Mouse (Mus musculus) bone marrow, adult 2 months (tissue): ENCODE results near the gene Spock1. TPM values are rescaled to one million over a fixed set of nuclear protein-coding genes. Genes with fewer than 3 reads are reported as not detected.
"Not testable (repeated sequence)": the region's sequence is repeated elsewhere in the genome, so short reads cannot be mapped to it uniquely, and the experiment has no call there.

Experiments used
- H3K27ac ChIP-seq: fragments of 200-500 bp; 2 replicates; pipeline ENCODE4 v1.5.1; 2012; ENCODE audit warnings: low read depth, mild to moderate bottlenecking, control low read depth, inconsistent platforms, low read length; ENCODE audit not compliant: control insufficient read depth, poor library complexity, insufficient read depth
- H3K4me1 ChIP-seq: fragments of 200-500 bp; 2 replicates; pipeline ENCODE4 v1.6.1; 2011; ENCODE audit warnings: low read length; ENCODE audit not compliant: control insufficient read depth, insufficient read depth
- H3K4me3 ChIP-seq: fragments of 200-500 bp; replicated peaks from 2 replicates; pipeline ENCODE3; 2011; ENCODE audit warnings: mild to moderate bottlenecking, low read depth, low read length, control low read depth; ENCODE audit not compliant: control insufficient read depth
- CTCF ChIP-seq: fragments of 200-500 bp; IDR thresholded peaks from 2 replicates; pipeline ENCODE4 v1.5.1; 2011; ENCODE audit warnings: low read length, control low read depth; ENCODE audit not compliant: control insufficient read depth, insufficient read depth
- POLR2A ChIP-seq: fragments of 200-500 bp; IDR thresholded peaks from 2 replicates; pipeline ENCODE4 v1.6.1; 2011; ENCODE audit warnings: low read depth, mild to moderate bottlenecking, control low read depth, low read length, borderline replicate concordance; ENCODE audit not compliant: control insufficient read depth
- WGBS: fragments of 180-500 bp; shearing (Covaris S2); methylation state at CpG from one replicate; pipeline ENCODE4 v1.1.7; 2018; 5-methylcytosine and 5-hydroxymethylcytosine counted together
- polyA plus RNA-seq: library from polyadenylated mRNA; stranded (reverse); fragments of >200 nt; gene quantifications from 2 replicates; pipeline ENCODE4 v1.2.4, GENCODE M21; 2011; ENCODE audit warnings: low replicate concordance; ENCODE audit not compliant: missing spikeins, insufficient read depth, insufficient read length

Spock1 gene
- polyA plus RNA-seq, 1 experiment = 0.87 TPM

DNA sequence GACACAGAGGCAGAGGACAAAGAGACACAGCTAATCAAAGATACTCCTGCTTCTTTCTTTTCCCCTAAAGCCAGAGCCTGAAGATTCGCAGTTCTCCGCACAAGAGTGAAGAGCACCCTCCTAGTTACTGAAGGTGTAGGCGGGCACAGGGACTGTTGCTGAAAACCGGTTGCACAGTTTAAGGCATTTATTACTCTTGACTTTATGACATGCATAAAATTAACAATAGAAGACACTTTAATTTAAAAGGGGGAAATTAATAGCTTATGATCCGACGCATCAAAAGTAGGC lies 312.4 kb downstream of the Spock1 start:
- Histone ChIP-seq H3K4me3 (no peak overlapping the region), H3K27ac (no peak overlapping the region), H3K4me1 (no peaks in the 10 kb centered on the region)
- TF ChIP-seq POLR2A (no peak), CTCF (no peak)
- WGBS = 88% methylated on average over 6 of the region's 6 CpGs

GRCm38 (mm10) chr13:57595032-57595760 lies 312.9 kb downstream of the Spock1 start:
- Histone ChIP-seq H3K4me1 (no peaks in the 10 kb centered on the region), H3K27ac (no peak overlapping the region), H3K4me3 (no peak overlapping the region)
- 79% methylated on average over 15 of the region's 15 CpGs for WGBS
- no peak for TF ChIP-seq POLR2A

GRCm38 (mm10) chr13:57589338-57589914 lies 318.7 kb downstream of the Spock1 start:
- H3K4me3 ChIP-seq, H3K4me1 ChIP-seq, H3K27ac ChIP-seq: not testable (repeated sequence)
- 78% methylated on average over 4 of the region's 4 CpGs for WGBS

DNA sequence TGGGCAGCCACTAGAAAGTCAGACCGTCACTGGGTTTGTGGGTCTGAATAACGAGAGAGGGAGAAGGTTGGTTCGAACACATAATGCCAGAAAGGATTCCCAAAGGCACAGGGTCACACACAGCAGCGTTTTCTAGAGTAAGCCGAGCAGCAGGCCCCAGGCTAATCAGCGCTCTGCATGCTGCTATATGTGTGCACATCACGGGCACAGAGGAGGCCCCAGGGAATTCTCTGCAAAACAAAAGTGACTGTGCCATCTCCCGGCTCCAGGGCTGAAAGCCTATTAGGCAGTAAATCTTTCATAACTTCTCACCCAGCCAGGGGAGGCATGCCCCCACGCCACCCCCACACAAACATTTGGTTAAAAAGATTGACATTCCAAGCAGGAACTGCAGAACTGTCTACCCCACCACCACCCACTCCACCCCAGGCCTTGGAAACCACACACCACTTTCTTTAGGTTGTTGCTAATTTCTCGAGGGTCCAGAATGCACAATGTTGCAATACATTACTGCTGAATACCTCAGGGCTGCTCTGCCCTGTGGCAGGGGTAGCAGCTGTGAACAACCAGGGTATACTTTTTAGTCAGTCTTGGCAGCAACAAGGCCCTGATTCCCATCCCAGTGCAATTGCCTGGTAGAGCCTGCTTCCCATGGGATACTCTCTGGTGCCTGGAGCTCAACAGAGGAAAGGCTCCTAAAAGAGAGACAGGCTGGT lies 319.4 kb downstream of the Spock1 start:
- WGBS = 61% methylated on average over 10 of the region's 10 CpGs
- H3K27ac ChIP-seq = no peak overlapping the region
- TF ChIP-seq POLR2A = no peak
- TF ChIP-seq CTCF = no peak

DNA sequence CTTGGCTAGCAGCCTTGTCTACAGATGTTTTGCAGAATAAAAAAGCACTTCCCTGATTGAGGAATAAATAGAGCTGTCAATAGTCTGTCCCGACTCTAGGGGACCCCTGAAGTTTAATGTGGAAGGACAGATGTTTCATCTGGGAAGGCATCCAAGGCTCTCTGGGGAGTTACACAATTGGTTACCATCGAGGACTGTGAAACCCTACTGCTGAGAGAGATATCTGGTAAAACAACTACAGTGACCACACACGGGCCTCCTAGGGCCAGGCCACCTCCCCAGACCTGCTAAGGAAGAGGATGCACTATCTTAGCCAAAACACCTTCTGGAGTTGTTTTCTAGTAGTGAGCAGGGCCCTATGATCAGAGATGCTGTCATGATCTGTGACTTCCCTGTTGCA lies 323.0 kb downstream of the Spock1 start:
- H3K4me1 ChIP-seq = no peaks in the 10 kb centered on the region
- WGBS = 53% methylated on average over 3 of the region's 3 CpGs
- no peak for TF ChIP-seq POLR2A
- TF ChIP-seq CTCF = no peak
- H3K27ac ChIP-seq = no peak overlapping the region
- no peak overlapping the region for H3K4me3 ChIP-seq

More for the DNA sequence above, 319.4 kb downstream of the Spock1 start:
- Histone ChIP-seq H3K4me1 (no peaks in the 10 kb centered on the region), H3K4me3 (no peak overlapping the region)

- TF ChIP-seq POLR2A = no peak
- TF ChIP-seq CTCF = no peak
- no peaks in the 10 kb centered on the region; the same call in 1 of the 2 replicates for H3K4me1 ChIP-seq
- 74% methylated on average over 12 of the region's 12 CpGs for WGBS
- H3K4me3 ChIP-seq = no peak overlapping the region
- H3K27ac ChIP-seq = no peak overlapping the region
Measured at GRCm38 (mm10) chr13:57582314-57582976, 325.7 kb downstream of the Spock1 start.

GRCm38 (mm10) chr13:57577541-57578244 lies 330.4 kb downstream of the Spock1 start:
- WGBS = 74% methylated on average over 5 of the region's 5 CpGs
- TF ChIP-seq CTCF = no peak
- TF ChIP-seq POLR2A = no peak
- no peak overlapping the region for H3K4me3 ChIP-seq
- H3K4me1 ChIP-seq = no peaks in the 10 kb centered on the region; the same call in 1 of the 2 replicates
- H3K27ac ChIP-seq = no peak overlapping the region

- no peak for TF ChIP-seq CTCF
- no peak for TF ChIP-seq POLR2A
- no peak overlapping the region for H3K4me3 ChIP-seq
- no peaks in the 10 kb centered on the region; the same call in 1 of the 2 replicates for H3K4me1 ChIP-seq
- 67% methylated on average over 4 of the region's 4 CpGs for WGBS
- no peak overlapping the region for H3K27ac ChIP-seq
Measured at GRCm38 (mm10) chr13:57573501-57573900, 334.6 kb downstream of the Spock1 start.
